Mouse (Mus musculus) heart, adult 2 months (tissue): Measurements from ENCODE around the gene Vstm4. TPM values are rescaled to one million over a fixed set of nuclear protein-coding genes. Genes with fewer than 3 reads are reported as not detected.

ENCODE experiments used
- DNase-seq, 2 experiments: peaks; one replicate each; pipeline ENCODE4 v3.0.0; 2021
- H3K27ac ChIP-seq: fragments of 200-600 bp; 2 replicates; pipeline ENCODE4 v1.8.1; 2022
- H3K27me3 ChIP-seq: fragments of 200-500 bp; 2 replicates; pipeline ENCODE4 v1.6.1; 2012; ENCODE audit warnings: mild to moderate bottlenecking, low read length, inconsistent platforms, mixed read lengths; ENCODE audit not compliant: control insufficient read depth, insufficient read depth
- H3K36me3 ChIP-seq: fragments of 200-500 bp; 2 replicates; pipeline ENCODE4 v1.6.1; 2012; ENCODE audit warnings: low read length, inconsistent platforms; ENCODE audit not compliant: control insufficient read depth, insufficient read depth
- H3K4me1 ChIP-seq: fragments of 200-500 bp; 2 replicates; pipeline ENCODE4 v1.6.1; 2011; ENCODE audit warnings: low read length; ENCODE audit not compliant: control insufficient read depth, insufficient read depth
- H3K4me3 ChIP-seq: fragments of 200-600 bp; 2 replicates; pipeline ENCODE4 v1.8.1; 2022
- H3K79me2 ChIP-seq: fragments of 200-500 bp; replicated peaks from 2 replicates; pipeline ENCODE4 v1.6.1; 2012; ENCODE audit warnings: mild to moderate bottlenecking, inconsistent platforms, low read length, moderate library complexity, mixed read lengths; ENCODE audit not compliant: control insufficient read depth, insufficient read depth
- H3K9ac ChIP-seq: fragments of 200-500 bp; 2 replicates; pipeline ENCODE4 v1.6.1; 2012; ENCODE audit warnings: low read depth, mild to moderate bottlenecking, control low read depth, inconsistent platforms, low read length, mixed read lengths
- CTCF ChIP-seq: fragments of 200-600 bp; IDR thresholded peaks from 2 replicates; pipeline ENCODE4 v1.8.1; 2022; ENCODE audit warnings: antibody characterized with exemption, mild to moderate bottlenecking, moderate library complexity
- EP300 ChIP-seq: fragments of 200-500 bp; IDR thresholded peaks from 2 replicates; pipeline ENCODE4 v1.6.1; 2011; ENCODE audit warnings: low read depth, low read length, control low read depth; ENCODE audit not compliant: insufficient read depth
- POLR2A ChIP-seq: fragments of 200-500 bp; IDR thresholded peaks from 2 replicates; pipeline ENCODE4 v1.6.1; 2011; ENCODE audit warnings: mild to moderate bottlenecking, low read depth, low read length, control low read depth; ENCODE audit not compliant: insufficient read depth
- WGBS: fragments of 180-500 bp; shearing (Covaris S2); methylation state at CpG from one replicate; pipeline ENCODE4 v1.1.7; 2018; 5-methylcytosine and 5-hydroxymethylcytosine counted together
- intact Hi-C: fragments of 180-260 bp; cut with DNase I; formaldehyde crosslinking; loops from one replicate; pipeline ENCODE4 v1.15.1; 2025
- long read RNA-seq: library from polyadenylated mRNA; stranded (forward); transcript quantifications from one replicate; pipeline ENCODE4 v2.0.0, GENCODE M21; 2021
- polyA plus RNA-seq: library from polyadenylated mRNA; depleted of rRNA; stranded (reverse); fragments of >200 nt; gene quantifications from 2 replicates; pipeline ENCODE4 v1.2.3, GENCODE M21; 2012; rRNA removed
- total RNA-seq, 2 experiments: library from RNA; stranded (reverse); gene quantifications; 2 replicates each; pipeline ENCODE4 v1.2.3; 2021

Vstm4 gene
- 10 to 100 TPM in 1 of 2 experiments, 1 to 10 TPM in 1; 9.2 to 11.7 TPM for total RNA-seq
- polyA plus RNA-seq, result 6.6 and 12.6 TPM in 2 replicates
- long read RNA-seq, transcript Vstm4-201 (8 exons, 2,745 nt), result major isoform, 19 of 19 reads
- long read RNA-seq, partial matches to known transcripts, result 0 of 19 reads
- long read RNA-seq, other reads (novel, unspliced or antisense), result 0 of 19 reads

- under 1% methylated on average over 64 of the region's 68 CpGs for WGBS
- no peaks in the 10 kb centered on the region for H3K36me3 ChIP-seq
- no peaks in the 10 kb centered on the region for H3K27me3 ChIP-seq
- peak; percentile 81 to 83 for DNase-seq
- H3K4me3 ChIP-seq, result peak within 1 kb of the TSS; percentile 58
- intact Hi-C loops, result loop anchor here (5.0 kb wide), 1 partner anchor 35 kb away; no protein-coding TSS in a partner anchor
- H3K27ac ChIP-seq, result peak within 1 kb of the TSS; percentile 80
- H3K79me2 ChIP-seq, result no peaks in the 10 kb centered on the region
- H3K9ac ChIP-seq, result peak within 1 kb of the TSS; percentile 90
- peaks cover 13% of the 10 kb centered on the region for H3K4me1 ChIP-seq
- no peak for TF ChIP-seq EP300
- no peak for TF ChIP-seq CTCF
- TF ChIP-seq POLR2A, result no peak
Observed at GRCm38 (mm10) chr14:32856681-32857328, at the start of gene Vstm4. Gene Vstm4 (plus strand): TSS chr14:32856756.

GRCm38 (mm10) chr14:32810111-32810510 lies 46.4 kb upstream of the Vstm4 start:
- no peak for TF ChIP-seq EP300
- no peak for TF ChIP-seq POLR2A
- TF ChIP-seq CTCF, result no peak
- Histone ChIP-seq H3K36me3 (no peaks in the 10 kb centered on the region), H3K27ac (no peak overlapping the region), H3K9ac (no peak overlapping the region), H3K27me3 (no peaks in the 10 kb centered on the region), H3K4me3 (no peak overlapping the region), H3K79me2 (no peaks in the 10 kb centered on the region), H3K4me1 (no peaks in the 10 kb centered on the region)
- intact Hi-C loops, result no loop called here
- no peak for DNase-seq

- H3K27me3 ChIP-seq, result no peaks in the 10 kb centered on the region
- DNase-seq, result peak in 1 of 2 experiments; percentile 20
- TF ChIP-seq EP300 (no peak), POLR2A (no peak), CTCF (no peak)
- WGBS, result 67% methylated on average over 6 of the region's 6 CpGs
- no peak overlapping the region for H3K9ac ChIP-seq
- H3K4me1 ChIP-seq, result no peaks in the 10 kb centered on the region
- no peaks in the 10 kb centered on the region for H3K36me3 ChIP-seq
- H3K79me2 ChIP-seq, result no peaks in the 10 kb centered on the region
- no peak overlapping the region for H3K4me3 ChIP-seq
- no peak overlapping the region for H3K27ac ChIP-seq
- intact Hi-C loops, result no loop called here
Observed at GRCm38 (mm10) chr14:32812429-32812828, 44.1 kb upstream of the Vstm4 start.

- Histone ChIP-seq H3K36me3 (no peaks in the 10 kb centered on the region), H3K9ac (no peak overlapping the region), H3K27ac (no peak overlapping the region), H3K4me3 (no peak overlapping the region), H3K27me3 (no peaks in the 10 kb centered on the region), H3K79me2 (no peaks in the 10 kb centered on the region), H3K4me1 (no peaks in the 10 kb centered on the region)
- intact Hi-C loops, result no loop called here
- no peak for DNase-seq
- WGBS, result 64% methylated on average over 4 of the region's 4 CpGs
- TF ChIP-seq EP300 (no peak), CTCF (no peak), POLR2A (no peak)
Observed at GRCm38 (mm10) chr14:32814961-32815360, 41.6 kb upstream of the Vstm4 start.

- Histone ChIP-seq H3K9ac (no peak overlapping the region), H3K36me3 (no peaks in the 10 kb centered on the region), H3K27ac (no peak overlapping the region), H3K79me2 (no peaks in the 10 kb centered on the region), H3K27me3 (no peaks in the 10 kb centered on the region), H3K4me3 (no peak overlapping the region), H3K4me1 (no peaks in the 10 kb centered on the region)
- TF ChIP-seq CTCF (0 out of 2 replicates have a peak, but pooled peaks have one; percentile 6), EP300 (no peak)
- DNase-seq, result no peak
- intact Hi-C loops, result no loop called here
- 77% methylated on average over 4 of the region's 4 CpGs for WGBS
Observed at GRCm38 (mm10) chr14:32816533-32816932, 40.0 kb upstream of the Vstm4 start.

GRCm38 (mm10) chr14:32817258-32817657 lies 39.3 kb upstream of the Vstm4 start:
- DNase-seq, result peak; percentile 49 to 62
- no peak overlapping the region for H3K27ac ChIP-seq
- 35% methylated on average over 7 of the region's 7 CpGs for WGBS

More at GRCm38 (mm10) chr14:32817258-32817657, 39.3 kb upstream of the Vstm4 start:
- H3K9ac ChIP-seq, result no peak overlapping the region
- intact Hi-C loops, result no loop called here
- no peak overlapping the region for H3K4me3 ChIP-seq
- no peaks in the 10 kb centered on the region for H3K4me1 ChIP-seq
- peak; percentile 74 for TF ChIP-seq EP300
- no peak for TF ChIP-seq POLR2A
- no peaks in the 10 kb centered on the region for H3K79me2 ChIP-seq
- no peaks in the 10 kb centered on the region for H3K27me3 ChIP-seq
- H3K36me3 ChIP-seq, result no peaks in the 10 kb centered on the region
